Mouse (Mus musculus): Measurements from ENCODE around the gene Slc38a4.

The Slc38a4 gene

DNA sequence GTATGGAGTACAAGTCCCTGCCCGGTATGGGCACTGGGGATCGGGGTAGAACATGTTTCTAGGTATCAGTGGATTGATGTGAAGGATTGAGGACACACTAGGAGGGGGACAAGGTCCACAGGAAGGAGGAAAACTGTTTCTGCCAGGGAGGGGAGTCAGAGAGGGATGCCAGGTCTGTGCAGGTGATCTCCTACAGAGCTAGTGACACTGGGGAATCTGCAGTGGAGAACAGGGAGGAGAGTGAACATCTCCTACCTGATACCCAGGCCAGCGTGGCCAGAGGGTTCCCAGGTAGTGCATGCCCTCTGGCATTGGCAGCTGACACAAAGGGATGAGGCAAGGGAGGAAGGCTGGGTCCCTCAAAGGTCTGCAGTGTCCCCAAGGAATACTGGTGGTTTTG is 89.4 kb downstream of the Slc38a4 start:
- no peak for DNase-seq (ENCODE audit: low spot score)

DNA sequence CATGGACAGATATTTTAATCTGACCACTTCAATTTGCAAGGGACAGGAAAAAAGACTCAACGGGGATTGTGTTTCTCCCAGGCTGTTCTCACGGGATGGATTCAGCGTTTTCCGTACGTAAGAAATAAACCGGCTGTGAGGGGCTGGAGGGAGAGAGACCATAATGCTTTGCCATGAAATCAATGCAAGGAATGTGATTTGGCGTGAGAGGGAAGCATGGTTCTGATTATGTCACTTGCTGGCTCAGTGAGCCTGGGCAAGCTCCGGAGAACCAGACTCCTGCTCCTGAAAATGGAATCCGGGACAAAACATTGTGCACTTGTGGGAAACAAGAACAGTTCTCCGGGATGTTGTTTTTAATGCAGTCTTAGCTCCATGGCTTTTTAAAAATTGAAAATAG is 92.0 kb downstream of the Slc38a4 start:
- no peak for DNase-seq (ENCODE audit: low spot score)

DNA sequence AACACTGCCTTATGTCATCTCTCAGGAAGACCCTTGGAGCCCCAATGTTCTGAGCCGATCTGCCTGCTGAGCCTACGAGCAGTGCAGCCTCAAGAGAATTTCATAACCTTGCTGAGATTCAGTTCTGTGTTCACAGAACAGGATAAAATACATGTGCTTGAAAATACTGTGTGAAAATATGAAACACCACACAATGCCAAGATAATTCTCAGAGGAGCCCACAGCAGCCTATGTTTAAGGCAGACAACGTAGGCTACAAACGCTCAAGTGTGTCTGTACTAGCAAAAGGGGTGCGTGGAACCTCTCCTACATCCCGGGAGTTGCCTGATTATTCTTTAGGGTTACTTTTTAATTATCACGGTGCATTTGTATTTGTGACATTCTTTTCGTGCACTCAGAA is 92.4 kb downstream of the Slc38a4 start:
- DNase-seq (ENCODE audit: low spot score) = no peak

DNA sequence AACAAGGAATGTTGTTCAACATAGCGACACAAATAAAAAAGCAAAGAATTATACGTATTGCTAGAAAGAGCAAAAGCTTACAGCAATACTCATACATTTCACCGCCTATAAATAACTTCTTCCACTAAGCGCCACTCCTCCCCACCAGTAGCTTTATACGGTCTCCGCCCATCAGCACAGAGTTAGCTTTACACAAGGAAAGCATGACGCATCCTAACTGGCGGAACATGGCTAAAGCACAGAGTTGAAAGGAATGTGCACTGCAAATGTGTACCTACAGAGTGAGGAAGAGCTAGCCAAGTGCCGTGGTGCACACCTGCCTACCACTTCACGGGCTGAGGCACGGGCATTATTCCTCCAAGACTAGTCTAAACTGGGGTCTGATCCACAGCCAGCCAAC is 95.4 kb downstream of the Slc38a4 start:
- no peak for DNase-seq (ENCODE audit: low spot score)

DNA sequence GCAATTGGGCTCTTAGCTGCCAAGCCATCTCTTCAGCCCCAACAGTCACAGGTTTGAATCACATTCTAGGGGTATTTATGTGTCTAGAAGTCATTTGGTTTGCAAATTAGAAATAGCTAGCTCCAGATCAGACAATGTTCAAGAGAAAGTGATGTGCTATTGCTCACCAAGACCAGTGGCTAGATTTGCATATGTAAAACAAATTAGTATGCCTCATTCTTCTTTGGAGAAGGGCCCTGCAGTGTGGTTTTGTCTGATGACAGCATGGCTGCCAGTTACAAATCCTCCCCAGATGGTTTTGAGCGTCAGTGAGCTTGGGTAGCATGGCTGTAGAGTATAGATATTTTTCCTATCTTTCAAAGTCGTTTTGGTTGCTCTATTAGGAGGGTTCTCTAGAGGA is 96.5 kb downstream of the Slc38a4 start:
- DNase-seq (ENCODE audit: low spot score) = no peak

DNA sequence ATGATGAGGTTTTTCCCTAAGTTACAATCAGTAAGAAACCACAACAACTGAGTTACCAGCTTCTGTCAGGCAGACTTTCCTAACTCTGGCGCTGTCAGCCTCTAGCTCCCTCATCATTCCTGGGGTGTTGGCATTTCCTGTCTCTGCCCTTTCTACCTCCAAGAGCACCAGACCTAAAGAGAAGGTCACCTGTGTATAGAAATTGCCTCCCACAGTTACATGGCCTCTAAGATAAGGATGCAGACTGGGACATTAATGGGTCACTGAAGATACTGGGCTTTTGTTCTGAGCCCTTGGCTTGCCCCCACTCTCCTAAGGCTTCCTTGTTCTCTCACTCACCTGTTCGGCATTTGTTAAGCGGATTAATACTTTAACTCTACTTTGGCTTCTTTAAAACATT is 99.1 kb downstream of the Slc38a4 start:
- DNase-seq (ENCODE audit: low spot score) = no peak

DNA sequence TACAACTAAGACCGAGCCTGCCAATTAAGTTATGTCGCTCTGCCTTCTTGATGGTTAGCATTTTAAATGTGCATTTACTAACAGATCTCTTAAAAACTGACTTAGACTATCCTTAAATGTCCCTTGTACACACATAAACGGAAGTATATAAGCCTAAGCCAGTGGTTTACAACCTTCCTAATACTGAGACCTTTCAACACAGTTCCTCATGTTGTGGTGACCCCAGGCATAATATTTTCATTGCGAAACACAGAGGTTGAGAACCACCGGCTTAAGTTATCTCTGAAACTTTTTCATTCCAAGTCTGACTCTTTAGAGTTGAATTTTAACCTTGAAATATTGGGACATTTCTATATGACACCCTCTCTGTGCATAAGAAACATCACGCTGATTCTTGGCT is 101.4 kb downstream of the Slc38a4 start:
- no peak for DNase-seq (ENCODE audit: low spot score)

DNA sequence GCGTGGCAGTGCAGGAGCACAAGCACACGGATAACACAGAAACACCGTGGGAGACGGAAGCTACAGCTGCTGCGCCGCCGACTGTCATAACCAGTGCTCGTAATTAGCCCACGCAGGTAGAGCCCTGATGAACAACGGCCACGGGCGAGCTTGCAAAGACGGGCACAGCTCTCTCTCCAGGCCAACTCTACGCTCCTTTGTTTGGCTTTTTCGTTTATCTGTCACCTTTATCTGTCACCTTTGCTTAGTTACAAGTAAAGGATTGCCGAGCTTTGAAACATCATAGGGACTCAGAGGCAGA is 101.9 kb downstream of the Slc38a4 start:
- DNase-seq (ENCODE audit: low spot score) = no peak

DNA sequence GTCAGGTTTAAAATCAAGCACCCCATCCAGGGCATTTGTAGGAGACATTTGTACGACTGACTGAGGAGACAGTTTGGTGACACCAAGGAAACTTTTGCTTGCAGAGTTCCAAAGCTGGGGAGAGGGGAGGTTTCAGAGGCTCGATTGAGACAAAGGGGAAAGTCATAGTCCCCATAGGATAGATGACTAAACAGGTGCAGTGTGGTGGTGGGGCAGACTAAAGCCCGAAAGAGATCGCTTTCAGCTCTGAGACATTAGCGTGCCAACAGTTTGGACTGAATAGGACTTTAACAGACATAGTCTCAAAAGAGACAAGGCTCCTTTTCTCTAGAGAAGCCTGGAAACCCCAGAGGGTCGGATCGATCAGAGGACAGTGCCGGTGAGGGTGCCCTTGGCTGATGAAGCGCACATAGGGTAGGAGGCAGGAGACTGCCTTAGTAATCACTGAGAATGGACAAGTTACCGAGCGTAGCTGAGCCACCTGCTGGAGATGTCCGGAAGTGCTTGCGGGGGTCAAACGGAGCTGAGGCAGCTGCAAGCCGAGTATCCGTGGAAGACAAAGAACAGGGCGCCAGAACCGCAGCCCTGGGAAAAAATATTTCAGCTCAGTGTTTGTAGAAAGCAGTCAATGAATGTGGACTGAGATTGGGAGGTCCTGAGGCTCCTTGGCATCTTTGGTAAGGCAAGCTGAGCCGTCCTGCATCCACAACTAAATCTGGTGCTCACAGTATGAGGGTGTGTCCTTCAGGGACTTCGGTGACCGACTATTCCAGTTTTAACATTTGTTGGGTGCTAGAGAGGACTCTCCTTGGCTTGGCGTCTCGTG is 102.4 kb downstream of the Slc38a4 start:
- DNase-seq (ENCODE audit: low spot score) = peak; percentile 75

DNA sequence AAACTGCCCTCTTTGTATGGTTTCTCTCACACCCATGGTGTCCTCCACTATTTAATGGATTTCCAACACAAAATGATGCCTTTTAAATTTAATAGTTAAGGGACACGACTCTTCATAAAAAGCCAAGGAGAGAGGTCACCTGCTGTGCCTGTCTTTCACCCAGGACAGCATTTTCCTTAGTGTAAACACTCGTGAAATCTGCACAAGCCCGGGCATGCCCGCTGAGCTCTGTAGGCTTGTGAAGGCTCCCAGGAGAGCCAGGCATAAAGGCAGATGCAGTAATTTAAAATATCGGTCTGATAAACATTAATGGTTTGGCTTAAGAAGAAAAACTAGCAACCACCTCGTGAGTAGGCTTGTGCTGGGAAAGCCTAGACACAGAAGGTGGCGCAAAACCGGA is 103.3 kb downstream of the Slc38a4 start:
- no peak for DNase-seq (ENCODE audit: low spot score)

DNA sequence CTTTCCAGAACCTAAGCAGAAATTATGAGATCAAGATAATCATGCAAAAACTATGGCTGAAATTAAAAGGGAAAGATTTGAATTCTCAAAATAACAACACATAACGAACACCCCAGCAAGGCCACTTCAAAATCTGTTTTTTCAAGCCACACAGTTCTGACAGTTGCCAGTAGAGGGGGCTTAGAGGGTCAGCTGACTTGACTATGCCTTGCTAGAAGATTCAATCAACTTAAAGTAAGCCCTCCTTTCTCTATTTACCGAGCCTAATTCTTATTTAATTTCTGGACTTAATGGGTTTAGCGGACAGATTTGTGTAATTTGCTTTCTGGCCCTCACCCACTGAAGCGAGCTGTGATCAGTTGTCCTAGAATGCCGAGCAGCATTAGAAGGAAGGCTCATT is 104.0 kb downstream of the Slc38a4 start:
- DNase-seq (ENCODE audit: low spot score) = no peak

DNA sequence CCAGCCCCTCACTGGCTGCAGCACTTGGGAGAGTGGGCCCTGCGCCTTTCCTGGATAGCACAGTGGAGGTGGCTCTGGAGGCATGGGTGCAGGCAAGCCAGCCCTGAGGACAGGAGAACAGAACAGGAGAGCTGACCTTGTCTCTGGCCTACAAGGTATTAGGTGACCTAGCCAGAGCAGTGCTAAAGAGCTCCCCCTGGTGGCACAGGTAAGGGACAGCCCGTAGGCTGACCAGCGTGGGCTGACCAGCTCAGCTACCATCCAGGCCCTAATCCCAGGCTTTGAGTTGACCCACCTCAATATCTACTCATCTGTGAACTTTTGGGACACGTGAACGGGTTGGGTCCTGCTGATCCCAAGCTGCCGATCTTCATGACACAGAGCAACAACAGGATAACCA is 107.3 kb downstream of the Slc38a4 start:
- no peak for DNase-seq (ENCODE audit: low spot score)

Measured in yolk sac, embryonic 10.5 days (tissue).